Comparison of ENCODE assay signal across 11 mouse cellular contexts in the genomic region with DNA sequence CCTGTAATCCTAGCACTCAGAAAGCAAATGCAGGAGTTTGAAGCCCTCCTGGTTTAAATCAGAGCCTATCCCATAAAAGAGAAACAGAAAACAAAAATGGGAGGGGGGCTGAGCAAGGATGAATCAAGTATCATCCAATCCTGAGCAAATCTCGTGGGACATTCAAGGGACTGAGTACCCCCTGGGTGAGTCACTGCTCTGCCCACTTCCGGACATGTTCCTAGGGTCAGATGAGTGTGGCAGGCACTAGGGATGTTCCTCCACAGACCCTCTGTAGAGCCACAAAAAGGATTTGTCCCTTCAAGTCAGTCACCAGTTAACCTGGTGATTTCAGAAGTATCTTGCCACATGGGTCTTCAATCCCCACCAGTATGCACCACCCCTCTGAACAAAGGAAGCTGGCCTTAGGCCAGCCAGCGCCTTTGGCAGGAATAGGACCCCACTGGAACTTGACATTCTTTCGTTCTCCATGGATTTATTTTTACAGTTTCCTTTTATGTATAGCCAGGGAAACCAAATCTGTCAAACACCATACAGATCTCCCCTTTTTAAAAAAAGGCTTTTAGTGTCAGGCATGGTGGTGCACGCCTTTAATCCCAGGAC. TPM values are rescaled to one million over a fixed set of nuclear protein-coding genes. Genes with fewer than 3 reads are reported as not detected.
DNase-seq lines count a peak whose midpoint lies in the region; ATAC-seq and TF ChIP-seq lines count a peak whose summit lies in the region.
"Had no signal": no experiment of that assay in that cellular context is flagged by ENCODE, and none has a peak within 500 bp of the region (broad histone marks: within the 10 kb centered on the region; RNA-seq: fewer than 3 reads in every experiment).

No protein-coding gene starts in this region.

- peak overlapping the region; percentile 20; the same call in 1 of the 2 replicates for H3K27ac ChIP-seq in forebrain, embryonic 13.5 days
- no peak overlapping the region for H3K27ac ChIP-seq in forebrain, embryonic 15.5 days (replicated peaks)
- peak overlapping the region; percentile 40; the same call in 1 of the 2 replicates for H3K27ac ChIP-seq in left cerebral cortex, adult 2 months
- H3K27ac ChIP-seq in embryonic fibroblast, embryonic 13.5 days (ENCODE audit: insufficient read depth, low read length): peak overlapping the region; percentile 93
- peak overlapping the region; percentile 62 for H3K27ac ChIP-seq in liver, postnatal 0 days (ENCODE audit: low read depth)

- H3K9ac ChIP-seq in forebrain, embryonic 13.5 days: no peak overlapping the region; the same call in 1 of the 2 replicates
- no peak overlapping the region for H3K9ac ChIP-seq in forebrain, embryonic 15.5 days (replicated peaks)
- no peak overlapping the region for H3K9ac ChIP-seq in liver, postnatal 0 days (replicated peaks)
- H3K9ac ChIP-seq: liver, embryonic 14.5 days had no signal

- H3K9me3 ChIP-seq in forebrain, embryonic 13.5 days (replicated peaks): no peaks in the 10 kb centered on the region
- H3K9me3 ChIP-seq in forebrain, embryonic 15.5 days: no peaks in the 10 kb centered on the region
- no peaks in the 10 kb centered on the region for H3K9me3 ChIP-seq in liver, postnatal 0 days (ENCODE audit: low read length)

- TF ChIP-seq CTCF in left cerebral cortex, adult 2 months (IDR thresholded peaks at IDR 0.05): no peak
- TF ChIP-seq CTCF in embryonic fibroblast, embryonic 13.5 days (IDR thresholded peaks at IDR 0.05; ENCODE audit: borderline replicate concordance, insufficient read depth, low read length): no peak
- no peak for TF ChIP-seq CTCF in liver, postnatal 0 days (IDR thresholded peaks at IDR 0.05; ENCODE audit: low read depth)

- peaks cover 3% of the 10 kb centered on the region for H3K36me3 ChIP-seq in forebrain, embryonic 13.5 days (ENCODE audit: poor library complexity, severe bottlenecking)
- H3K36me3 ChIP-seq in forebrain, embryonic 15.5 days: no peaks in the 10 kb centered on the region; the same call in 1 of the 2 replicates
- peaks cover 4% of the 10 kb centered on the region for H3K36me3 ChIP-seq in liver, postnatal 0 days (replicated peaks; ENCODE audit: insufficient read depth, low read length)

- intact Hi-C loops in left cerebral cortex, adult 2 months (cut with DNase I): no loop called here

- H3K4me2 ChIP-seq in forebrain, embryonic 13.5 days: no peak overlapping the region
- H3K4me2 ChIP-seq in forebrain, embryonic 15.5 days (replicated peaks): no peak overlapping the region
- no peak overlapping the region for H3K4me2 ChIP-seq in liver, postnatal 0 days (ENCODE audit: low read depth, low read length)

- no peak for TF ChIP-seq POLR2A in embryonic fibroblast, embryonic 13.5 days (IDR thresholded peaks at IDR 0.05; ENCODE audit: low read depth, low read length)

- H3K4me3 ChIP-seq in forebrain, embryonic 13.5 days: no peak overlapping the region
- no peak overlapping the region for H3K4me3 ChIP-seq in forebrain, embryonic 15.5 days
- no peak overlapping the region for H3K4me3 ChIP-seq in left cerebral cortex, adult 2 months
- H3K4me3 ChIP-seq in embryonic fibroblast, embryonic 13.5 days (ENCODE audit: insufficient read depth, low read length): no peak overlapping the region
- H3K4me3 ChIP-seq in liver, postnatal 0 days (ENCODE audit: low read depth, low read length): no peak overlapping the region

- no peak for TF ChIP-seq EP300 in liver, postnatal 0 days (IDR thresholded peaks at IDR 0.05; ENCODE audit: low read depth)

- 43% methylated on average over 5 of the region's 5 CpGs for WGBS in forebrain, embryonic 13.5 days
- WGBS in forebrain, embryonic 15.5 days: 39% methylated on average over 5 of the region's 5 CpGs
- WGBS in liver, postnatal 0 days (ENCODE audit: insufficient replicate concordance): 68% methylated on average over 5 of the region's 5 CpGs

- no peaks in the 10 kb centered on the region for H3K27me3 ChIP-seq in forebrain, embryonic 13.5 days
- no peaks in the 10 kb centered on the region for H3K27me3 ChIP-seq in forebrain, embryonic 15.5 days
- H3K27me3 ChIP-seq in liver, postnatal 0 days (ENCODE audit: insufficient read depth, low read length): no peaks in the 10 kb centered on the region

- ATAC-seq in forebrain, embryonic 13.5 days: no peak
- ATAC-seq in forebrain, embryonic 15.5 days (replicated peaks): no peak
- ATAC-seq in liver, postnatal 0 days: no peak

- DNase-seq in left cerebral cortex, adult 2 months (ENCODE audit: extremely low spot score in 1 of 2, low spot score in 2 of 2): no peak
- no peak for DNase-seq in left cerebral cortex, adult 11 months (ENCODE audit: low spot score)
- no peak for DNase-seq in liver, postnatal 0 days
- DNase-seq in thymus, postnatal 25 days: no peak
- DNase-seq in urinary bladder, postnatal 36 days (ENCODE audit: low spot score in 2 of 2): no peak
- DNase-seq: embryo, embryonic 11 days; thymus, adult 2 months had no signal

- H3K4me1 ChIP-seq in forebrain, embryonic 13.5 days: peaks cover 77% of the 10 kb centered on the region
- H3K4me1 ChIP-seq in forebrain, embryonic 15.5 days: peaks cover 50% of the 10 kb centered on the region
- peaks cover 43% of the 10 kb centered on the region for H3K4me1 ChIP-seq in embryonic fibroblast, embryonic 13.5 days (ENCODE audit: control insufficient read depth, insufficient read depth, low read length)
- H3K4me1 ChIP-seq in liver, postnatal 0 days (ENCODE audit: insufficient read depth): peaks cover 93% of the 10 kb centered on the region

RNA-seq across cellular contexts. Expression of gene Actn4, which starts 6.7 kb away (rescaled TPM):
- 114 and 136 TPM in 2 replicates for polyA plus RNA-seq in forebrain, embryonic 13.5 days (2015; fragmentation: Nextera tagmentation; extraction: Ambion mirVana)
- polyA plus RNA-seq in forebrain, embryonic 15.5 days (2015; fragmentation: Nextera tagmentation; extraction: Ambion mirVana): 134 TPM in 2 replicates
- 100 to 1,000 TPM; 196 to 199 TPM for total RNA-seq in left cerebral cortex, adult 2 months (2021)
- polyA plus RNA-seq in embryonic fibroblast, embryonic 13.5 days (2011; ENCODE audit: insufficient read length, low read depth, missing spikeins): 446 and 575 TPM in 2 replicates
- polyA plus RNA-seq in liver, postnatal 0 days (2015; fragmentation: Nextera tagmentation; extraction: Ambion mirVana): 76.3 and 81.2 TPM in 2 replicates

RNA-seq across cellular contexts. Expression of gene Eif3k, which starts 26.3 kb away (rescaled TPM):
- polyA plus RNA-seq in forebrain, embryonic 13.5 days (2015; fragmentation: Nextera tagmentation; extraction: Ambion mirVana): 351 and 356 TPM in 2 replicates
- 303 and 307 TPM in 2 replicates for polyA plus RNA-seq in forebrain, embryonic 15.5 days (2015; fragmentation: Nextera tagmentation; extraction: Ambion mirVana)
- total RNA-seq in left cerebral cortex, adult 2 months (2021): 100 to 1,000 TPM; 179 to 192 TPM
- polyA plus RNA-seq in embryonic fibroblast, embryonic 13.5 days (2011; ENCODE audit: insufficient read length, low read depth, missing spikeins): 328 and 347 TPM in 2 replicates
- polyA plus RNA-seq in liver, postnatal 0 days (2015; fragmentation: Nextera tagmentation; extraction: Ambion mirVana): 162 and 166 TPM in 2 replicates

RNA-seq across cellular contexts. Expression of gene Map4k1, which starts 26.5 kb away (rescaled TPM):
- 4.3 and 4.4 TPM in 2 replicates for polyA plus RNA-seq in forebrain, embryonic 13.5 days (2015; fragmentation: Nextera tagmentation; extraction: Ambion mirVana)
- 5.5 and 7.7 TPM in 2 replicates for polyA plus RNA-seq in forebrain, embryonic 15.5 days (2015; fragmentation: Nextera tagmentation; extraction: Ambion mirVana)
- total RNA-seq in left cerebral cortex, adult 2 months (2021): 1 to 10 TPM; 1.8 to 2.3 TPM
- 2.0 and 2.2 TPM in 2 replicates for polyA plus RNA-seq in embryonic fibroblast, embryonic 13.5 days (2011; ENCODE audit: insufficient read length, low read depth, missing spikeins)
- polyA plus RNA-seq in liver, postnatal 0 days (2015; fragmentation: Nextera tagmentation; extraction: Ambion mirVana): 11.9 and 16.5 TPM in 2 replicates
